Mouse (Mus musculus): Measurements from ENCODE around the gene Pacs1. TPM values are rescaled to one million over a fixed set of nuclear protein-coding genes. Genes with fewer than 3 reads are reported as not detected.
A peak's percentile ranks its signal among the peaks of the same experiment; 100 is the strongest.
"Not testable (repeated sequence)": the region's sequence is repeated elsewhere in the genome, so short reads cannot be mapped to it uniquely, and the experiment has no call there.

Gene Pacs1
- polyA plus RNA-seq, 1 experiment: 58.9 TPM

DNA sequence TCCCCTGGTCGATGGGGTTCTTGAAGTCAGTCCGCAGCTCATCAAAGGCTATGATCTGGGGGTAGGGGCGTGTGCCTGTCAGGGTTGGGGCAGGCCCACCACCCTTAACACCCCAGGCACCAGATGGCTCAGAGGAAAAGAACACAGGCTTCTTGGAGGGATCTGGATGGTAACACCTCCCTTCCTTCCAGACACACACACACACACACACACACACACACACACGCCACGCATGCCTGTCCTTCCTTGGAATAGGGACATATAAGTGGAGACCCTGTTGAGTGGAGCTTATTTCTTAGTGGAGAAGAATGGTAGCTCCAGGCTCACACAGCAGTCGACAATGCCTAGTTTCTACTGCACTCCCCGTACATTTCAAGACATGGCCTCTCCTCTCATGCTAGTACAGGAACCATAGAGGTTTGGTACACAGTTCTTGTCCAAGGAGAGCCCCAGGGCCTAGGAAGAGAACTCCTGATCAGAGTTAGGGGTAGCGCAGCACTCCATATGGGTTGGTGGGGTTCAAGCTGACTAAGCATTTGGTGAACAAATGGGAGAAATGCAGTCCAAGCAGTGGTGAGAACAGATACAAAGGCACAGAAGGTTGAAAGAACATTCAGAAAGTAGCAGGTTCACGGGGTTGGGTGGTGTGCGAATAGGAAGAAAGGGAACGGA, 178.0 kb downstream of the Pacs1 start:
- Histone ChIP-seq H3K36me3 (ENCODE audit: control insufficient read depth, insufficient read depth, low read length) (peaks cover 2% of the 10 kb centered on the region; the same call in 1 of the 2 replicates), H3K4me3 (ENCODE audit: control insufficient read depth, insufficient read depth, low read length) (no peak overlapping the region), H3K27ac (ENCODE audit: control insufficient read depth, insufficient read depth, low read length) (no peak overlapping the region), H3K27me3 (ENCODE audit: control insufficient read depth, insufficient read depth, low read length) (no peaks in the 10 kb centered on the region; the same call in 1 of the 2 replicates), H3K4me1 (replicated peaks; ENCODE audit: control insufficient read depth, insufficient read depth, low read length) (peaks cover 10% of the 10 kb centered on the region)
- no peak for DNase-seq
- 45% methylated on average over 11 of the region's 11 CpGs for WGBS
- no peak for TF ChIP-seq CTCF (IDR thresholded peaks at IDR 0.05; ENCODE audit: borderline replicate concordance, control insufficient read depth, extremely low read depth, insufficient read depth, low read length, poor library complexity)
- no peak for TF ChIP-seq POLR2A (IDR thresholded peaks at IDR 0.05; ENCODE audit: control insufficient read depth, extremely low read depth, insufficient read depth, low read length, poor library complexity)

DNA sequence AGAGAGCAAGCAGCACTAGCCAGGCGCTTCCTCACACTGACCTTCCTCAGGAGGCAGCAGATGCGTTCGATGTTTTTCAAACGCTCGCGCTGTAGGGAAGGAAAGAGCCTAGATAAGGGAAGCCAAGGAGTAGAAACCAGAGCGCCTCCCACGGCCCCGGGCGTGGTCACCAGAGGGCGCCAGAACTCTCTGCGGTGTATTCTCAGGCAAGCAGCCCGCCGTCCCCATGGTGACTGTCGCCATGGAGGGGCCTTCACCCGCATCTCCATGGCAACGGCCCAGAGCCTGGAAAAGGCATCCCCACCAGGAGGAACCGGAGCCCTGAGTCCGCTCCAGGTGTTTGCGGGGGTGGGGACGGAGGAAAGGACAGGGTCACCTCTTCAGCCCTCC, 178.7 kb downstream of the Pacs1 start:
- no peak overlapping the region for H3K27ac ChIP-seq (ENCODE audit: control insufficient read depth, insufficient read depth, low read length)
- no peaks in the 10 kb centered on the region; the same call in 1 of the 2 replicates for H3K27me3 ChIP-seq (ENCODE audit: control insufficient read depth, insufficient read depth, low read length)
- TF ChIP-seq CTCF (IDR thresholded peaks at IDR 0.05; ENCODE audit: borderline replicate concordance, control insufficient read depth, extremely low read depth, insufficient read depth, low read length, poor library complexity) (peak; percentile 92), POLR2A (IDR thresholded peaks at IDR 0.05; ENCODE audit: control insufficient read depth, extremely low read depth, insufficient read depth, low read length, poor library complexity) (no peak)
- DNase-seq: peak; percentile 89
- H3K36me3 ChIP-seq (ENCODE audit: control insufficient read depth, insufficient read depth, low read length): no peaks in the 10 kb centered on the region
- WGBS: 2% methylated on average over 21 of the region's 21 CpGs
- peaks cover 12% of the 10 kb centered on the region for H3K4me1 ChIP-seq (replicated peaks; ENCODE audit: control insufficient read depth, insufficient read depth, low read length)
- H3K4me3 ChIP-seq (ENCODE audit: control insufficient read depth, insufficient read depth, low read length): no peak overlapping the region

DNA sequence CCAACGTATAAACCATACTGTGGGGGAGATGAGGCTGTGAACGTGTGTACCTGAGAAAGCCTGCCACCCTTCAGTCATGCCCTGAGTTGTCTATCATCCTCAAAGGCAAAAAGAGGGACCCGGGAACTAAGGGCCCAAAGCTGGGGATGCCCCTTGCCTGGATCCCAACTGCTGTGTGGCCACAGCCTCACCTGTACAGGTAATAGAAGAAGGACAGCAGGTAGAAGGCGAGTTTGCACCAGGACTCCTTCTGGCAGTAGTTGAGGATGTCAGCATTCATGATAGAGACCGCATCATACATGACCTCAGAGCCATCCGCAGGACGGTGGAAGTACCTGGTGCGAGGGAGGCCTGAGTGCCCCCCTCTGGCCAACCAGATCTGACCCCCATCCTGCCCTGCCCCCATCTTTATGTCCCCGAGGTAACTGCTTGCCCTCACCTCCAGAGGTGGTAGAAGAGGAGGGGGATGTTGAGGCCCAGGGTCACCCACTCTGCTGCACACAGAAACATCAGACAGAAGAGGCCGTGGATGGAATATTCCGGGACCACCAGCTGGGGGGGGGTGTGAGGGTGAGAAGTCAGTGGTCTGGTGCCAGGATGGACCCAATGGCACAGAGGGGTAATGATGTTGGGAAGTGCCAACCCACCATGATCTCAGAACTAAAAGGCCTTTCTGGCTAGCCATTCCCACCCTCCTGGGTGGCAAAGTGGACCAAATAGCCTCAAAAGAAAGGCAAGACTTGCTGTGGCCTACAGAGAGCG, 179.3 kb downstream of the Pacs1 start:
- H3K36me3 ChIP-seq (ENCODE audit: control insufficient read depth, insufficient read depth, low read length): no peaks in the 10 kb centered on the region
- 81% methylated on average over 12 of the region's 12 CpGs for WGBS
- H3K4me1 ChIP-seq (replicated peaks; ENCODE audit: control insufficient read depth, insufficient read depth, low read length): peaks cover 13% of the 10 kb centered on the region
- H3K27ac ChIP-seq (ENCODE audit: control insufficient read depth, insufficient read depth, low read length): no peak overlapping the region
- no peak for TF ChIP-seq POLR2A (IDR thresholded peaks at IDR 0.05; ENCODE audit: control insufficient read depth, extremely low read depth, insufficient read depth, low read length, poor library complexity)
- TF ChIP-seq CTCF (IDR thresholded peaks at IDR 0.05; ENCODE audit: borderline replicate concordance, control insufficient read depth, extremely low read depth, insufficient read depth, low read length, poor library complexity): no peak
- H3K27me3 ChIP-seq (ENCODE audit: control insufficient read depth, insufficient read depth, low read length): no peaks in the 10 kb centered on the region; the same call in 1 of the 2 replicates
- no peak overlapping the region for H3K4me3 ChIP-seq (ENCODE audit: control insufficient read depth, insufficient read depth, low read length)
- no peak for DNase-seq

GRCm38 (mm10) chr19:5092083-5092482, 180.8 kb downstream of the Pacs1 start:
- 97% methylated on average over 10 of the region's 10 CpGs for WGBS
- TF ChIP-seq POLR2A (IDR thresholded peaks at IDR 0.05; ENCODE audit: control insufficient read depth, extremely low read depth, insufficient read depth, low read length, poor library complexity) (no peak), CTCF (IDR thresholded peaks at IDR 0.05; ENCODE audit: borderline replicate concordance, control insufficient read depth, extremely low read depth, insufficient read depth, low read length, poor library complexity) (no peak)
- H3K4me1 ChIP-seq (replicated peaks; ENCODE audit: control insufficient read depth, insufficient read depth, low read length): peaks cover 15% of the 10 kb centered on the region

GRCm38 (mm10) chr19:5089324-5089723, 183.6 kb downstream of the Pacs1 start:
- H3K4me3 ChIP-seq (ENCODE audit: control insufficient read depth, insufficient read depth, low read length): no peak overlapping the region
- no peak for TF ChIP-seq POLR2A (IDR thresholded peaks at IDR 0.05; ENCODE audit: control insufficient read depth, extremely low read depth, insufficient read depth, low read length, poor library complexity)
- TF ChIP-seq CTCF (IDR thresholded peaks at IDR 0.05; ENCODE audit: borderline replicate concordance, control insufficient read depth, extremely low read depth, insufficient read depth, low read length, poor library complexity): no peak
- no peak overlapping the region for H3K27ac ChIP-seq (ENCODE audit: control insufficient read depth, insufficient read depth, low read length)
- H3K36me3 ChIP-seq (ENCODE audit: control insufficient read depth, insufficient read depth, low read length): no peaks in the 10 kb centered on the region
- H3K27me3 ChIP-seq (ENCODE audit: control insufficient read depth, insufficient read depth, low read length): peaks cover 9% of the 10 kb centered on the region; the same call in 1 of the 2 replicates
- DNase-seq: no peak
- peaks cover 23% of the 10 kb centered on the region for H3K4me1 ChIP-seq (replicated peaks; ENCODE audit: control insufficient read depth, insufficient read depth, low read length)
- WGBS: 91% methylated on average over 4 of the region's 4 CpGs

More at GRCm38 (mm10) chr19:5092083-5092482, 180.8 kb downstream of the Pacs1 start:
- Histone ChIP-seq H3K27ac (ENCODE audit: control insufficient read depth, insufficient read depth, low read length) (no peak overlapping the region), H3K27me3 (ENCODE audit: control insufficient read depth, insufficient read depth, low read length) (no peaks in the 10 kb centered on the region; the same call in 1 of the 2 replicates), H3K4me3 (ENCODE audit: control insufficient read depth, insufficient read depth, low read length) (no peak overlapping the region), H3K36me3 (ENCODE audit: control insufficient read depth, insufficient read depth, low read length) (no peaks in the 10 kb centered on the region)
- no peak for DNase-seq

GRCm38 (mm10) chr19:5087884-5088728, 184.8 kb downstream of the Pacs1 start, which contains the start of gene Yif1a:
Gene Yif1a (plus strand): TSS chr19:5088538.
- Histone ChIP-seq H3K4me1 (replicated peaks; ENCODE audit: control insufficient read depth, insufficient read depth, low read length) (peaks cover 23% of the 10 kb centered on the region), H3K4me3 (ENCODE audit: control insufficient read depth, insufficient read depth, low read length) (peak within 1 kb of the TSS; percentile 88), H3K36me3 (ENCODE audit: control insufficient read depth, insufficient read depth, low read length) (no peaks in the 10 kb centered on the region), H3K27me3 (ENCODE audit: control insufficient read depth, insufficient read depth, low read length) (peaks cover 14% of the 10 kb centered on the region; the same call in 1 of the 2 replicates), H3K27ac (ENCODE audit: control insufficient read depth, insufficient read depth, low read length) (no peak within 1 kb of the TSS)
- WGBS: under 1% methylated on average over 58 of the region's 58 CpGs
- peak; percentile 91 for DNase-seq
- TF ChIP-seq CTCF (IDR thresholded peaks at IDR 0.05; ENCODE audit: borderline replicate concordance, control insufficient read depth, extremely low read depth, insufficient read depth, low read length, poor library complexity): peak; percentile 28; the same call in 1 of the 2 replicates
- TF ChIP-seq POLR2A (IDR thresholded peaks at IDR 0.05; ENCODE audit: control insufficient read depth, extremely low read depth, insufficient read depth, low read length, poor library complexity): peak; percentile 67; the same call in 1 of the 2 replicates

DNA sequence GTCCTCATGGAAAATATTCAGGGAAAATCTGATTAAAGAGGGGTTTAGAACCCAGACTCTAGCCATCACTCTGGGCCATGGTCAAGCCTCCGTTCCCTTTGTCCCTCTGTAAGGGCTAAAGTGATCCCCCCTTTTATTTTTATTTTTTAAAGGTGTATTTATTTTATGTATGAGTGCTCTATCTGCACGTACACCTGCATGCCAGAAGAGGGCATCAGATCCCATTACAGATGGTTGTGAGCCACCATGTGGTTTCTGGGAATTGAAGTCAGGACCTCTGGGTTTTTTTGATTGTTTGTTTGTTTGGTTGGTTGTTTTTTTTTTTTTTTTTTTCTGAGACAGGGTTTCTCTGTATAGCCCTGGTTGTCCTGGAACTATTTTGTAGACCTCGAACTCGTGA, 186.4 kb downstream of the Pacs1 start:
- DNase-seq; H3K4me3 ChIP-seq (ENCODE audit: control insufficient read depth, insufficient read depth, low read length): not testable (repeated sequence)
- H3K27me3 ChIP-seq (ENCODE audit: control insufficient read depth, insufficient read depth, low read length): peaks cover 14% of the 10 kb centered on the region; the same call in 1 of the 2 replicates

More for the DNA sequence above, 186.4 kb downstream of the Pacs1 start:
- not testable (repeated sequence) for H3K27ac ChIP-seq (ENCODE audit: control insufficient read depth, insufficient read depth, low read length); H3K36me3 ChIP-seq (ENCODE audit: control insufficient read depth, insufficient read depth, low read length)
- peaks cover 23% of the 10 kb centered on the region for H3K4me1 ChIP-seq (replicated peaks; ENCODE audit: control insufficient read depth, insufficient read depth, low read length)
- WGBS: 61% methylated on average over 4 of the region's 4 CpGs

Data from thymus, adult 2 months (tissue).